Mouse (Mus musculus): Measurements from ENCODE around the gene Zfp385a. TPM values are rescaled to one million over a fixed set of nuclear protein-coding genes. Genes with fewer than 3 reads are reported as not detected.

Gene Zfp385a
- polyA plus RNA-seq (2014; fragmentation: Illumina TruSeq; extraction: RNeasy Lipid Tissue Mini Kit (QIAGEN cat#74804); ENCODE audit: low read depth, low replicate concordance), result 27.2 TPM

DNA sequence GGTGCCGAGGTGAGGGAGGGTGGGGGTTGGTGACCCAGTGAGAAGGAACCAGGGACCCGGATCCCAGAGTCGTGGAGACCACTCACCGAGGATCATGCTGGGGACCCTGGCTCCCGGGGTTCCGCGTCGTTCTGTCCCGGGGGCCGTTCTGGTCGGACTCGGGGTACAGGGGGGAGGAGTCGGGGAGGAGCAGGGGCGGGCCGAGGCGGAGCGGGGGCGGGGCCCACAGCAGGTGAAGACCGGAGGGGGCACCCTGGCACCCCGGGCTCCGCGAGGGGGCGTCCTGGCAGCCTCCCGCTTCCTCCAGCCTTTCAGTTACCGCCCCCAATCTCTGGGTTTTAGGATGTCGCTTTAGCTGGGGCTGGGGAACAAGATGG, at the start of gene Zfp385a:
TSS of gene Zfp385a (minus strand) at position 133 of the 377 bp plus-strand sequence.

DNA sequence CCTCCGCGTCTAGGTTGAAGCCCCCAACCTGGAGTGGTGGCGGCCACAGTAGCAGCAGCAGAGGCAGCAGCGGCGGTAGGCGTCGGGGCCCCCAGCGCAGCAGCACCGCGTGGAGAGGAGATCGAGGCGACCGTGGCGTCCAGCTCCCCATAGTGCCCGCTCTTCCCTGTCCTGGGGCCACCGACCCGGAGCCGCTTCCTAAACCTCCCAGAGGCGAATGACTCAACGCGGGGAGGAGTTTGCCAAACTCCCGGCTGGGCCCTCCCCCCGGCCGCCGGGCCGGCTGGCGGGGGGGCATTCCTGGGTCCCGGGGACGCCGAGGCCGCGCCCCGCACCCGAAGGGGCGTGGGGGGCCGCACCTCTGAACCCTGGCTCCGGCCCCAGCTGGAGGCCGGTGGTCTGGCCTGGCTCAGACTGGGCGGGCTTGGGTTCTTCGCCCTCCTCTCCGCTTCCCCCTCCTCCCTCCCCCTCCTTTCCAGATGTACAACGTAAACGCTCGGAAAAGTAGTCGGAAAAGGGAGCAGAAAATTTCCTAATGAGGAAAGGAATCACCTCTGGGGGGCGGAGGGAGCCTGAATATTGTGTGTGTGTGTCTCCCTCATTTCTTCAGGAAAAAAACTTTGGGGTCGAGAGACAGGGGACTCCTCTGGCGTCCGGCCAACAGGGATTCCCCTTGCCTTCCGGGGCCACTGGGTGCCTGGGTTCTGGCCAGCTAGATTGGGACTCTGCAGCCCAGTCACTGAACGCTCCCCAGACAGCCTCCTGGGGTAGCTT, 26.7 kb upstream of the Zfp385a start, which contains the start of gene Itga5:
TSS of gene Itga5 (minus strand) at position 388 of the 774 bp plus-strand sequence.

DNA sequence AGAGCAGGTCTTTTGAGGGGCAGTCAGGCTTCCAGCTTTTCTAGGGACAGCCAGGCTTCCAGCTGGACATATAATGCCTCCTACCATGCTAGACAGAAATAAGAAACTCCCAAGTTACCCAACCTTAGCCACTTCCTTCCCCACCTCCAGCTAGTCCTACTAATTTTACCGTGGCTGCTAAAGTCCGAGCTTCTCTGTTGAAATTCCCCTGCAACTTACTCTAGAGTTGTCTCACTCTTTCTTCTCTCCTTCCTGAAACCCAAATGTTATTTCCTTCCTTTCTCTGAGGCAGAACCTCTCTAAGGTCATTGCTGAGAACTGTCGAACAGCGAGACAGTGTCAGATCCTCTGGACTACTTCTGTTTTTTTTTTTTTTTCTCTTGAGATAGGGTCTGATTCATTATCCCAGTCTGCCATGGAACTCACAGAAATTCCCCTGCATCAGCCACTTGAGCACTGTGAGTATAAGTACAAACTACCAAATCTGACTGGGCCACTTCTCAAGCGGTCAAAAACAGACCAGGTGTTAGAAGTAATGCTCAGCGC, 29.5 kb downstream of the Zfp385a start, which contains the start of gene Gpr84:
TSS of gene Gpr84 (minus strand) at position 248 of the 546 bp plus-strand sequence.

DNA sequence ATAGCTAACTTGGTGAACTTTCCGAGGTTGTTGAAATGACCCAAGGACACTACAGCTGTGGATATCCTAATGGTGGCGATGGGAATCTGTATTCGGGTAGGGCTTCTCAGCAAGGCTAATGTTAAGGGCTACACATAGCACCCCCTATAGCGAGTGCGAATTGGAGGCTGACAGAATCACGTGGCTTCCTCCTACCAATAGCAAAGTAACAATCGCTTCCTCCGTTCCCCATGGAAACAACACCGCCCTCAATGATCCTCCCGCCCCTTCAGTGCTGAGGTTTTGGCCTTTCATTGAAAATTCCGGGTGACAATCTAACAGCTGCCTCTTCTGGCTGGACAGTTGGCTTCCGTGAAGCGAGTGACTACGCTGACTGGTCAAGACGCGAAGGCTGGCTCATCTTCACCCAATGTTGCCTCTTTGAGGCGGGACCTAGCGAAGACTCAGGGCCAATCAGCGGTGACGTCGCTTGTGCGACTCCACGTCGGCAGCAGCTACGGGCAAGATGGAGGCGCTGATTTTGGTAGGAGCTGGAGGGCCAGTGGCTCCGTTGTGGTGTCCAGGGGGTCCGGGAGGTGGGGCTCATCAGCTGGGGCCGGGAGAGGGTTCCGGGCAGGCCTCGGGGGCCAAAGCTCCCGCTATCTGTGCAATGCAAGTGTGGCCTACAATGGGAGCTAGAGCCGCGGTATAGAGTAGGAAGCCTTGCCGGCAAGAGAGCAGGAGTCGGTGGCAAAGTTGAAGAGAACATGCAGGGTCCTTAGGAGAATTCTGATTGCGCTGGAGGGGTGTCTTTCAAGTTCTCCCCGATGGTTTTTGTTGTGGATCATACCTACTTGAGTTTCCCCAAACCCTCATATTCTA, 67.2 kb downstream of the Zfp385a start, which contains the start of gene Copz1:
TSS of gene Copz1 (plus strand) at position 296 of the 861 bp plus-strand sequence.

Other genes with a start within 250 kb of the Zfp385a start
- 13.3 TPM for gene Smug1, start 173.0 kb downstream of the Zfp385a start, polyA plus RNA-seq (2014; fragmentation: Illumina TruSeq; extraction: RNeasy Lipid Tissue Mini Kit (QIAGEN cat#74804); ENCODE audit: low read depth, low replicate concordance)
- gene Cbx5, start 100.3 kb downstream of the Zfp385a start, polyA plus RNA-seq (2014; fragmentation: Illumina TruSeq; extraction: RNeasy Lipid Tissue Mini Kit (QIAGEN cat#74804); ENCODE audit: low read depth, low replicate concordance), result 53.6 TPM
- 282 TPM for gene Hnrnpa1, start 99.7 kb downstream of the Zfp385a start, polyA plus RNA-seq (2014; fragmentation: Illumina TruSeq; extraction: RNeasy Lipid Tissue Mini Kit (QIAGEN cat#74804); ENCODE audit: low read depth, low replicate concordance)
- gene Nfe2, start 81.7 kb downstream of the Zfp385a start, polyA plus RNA-seq (2014; fragmentation: Illumina TruSeq; extraction: RNeasy Lipid Tissue Mini Kit (QIAGEN cat#74804); ENCODE audit: low read depth, low replicate concordance), result 0.68 TPM
- 134 TPM for gene Copz1, start 67.4 kb downstream of the Zfp385a start, polyA plus RNA-seq (2014; fragmentation: Illumina TruSeq; extraction: RNeasy Lipid Tissue Mini Kit (QIAGEN cat#74804); ENCODE audit: low read depth, low replicate concordance)
- gene Gpr84, start 29.5 kb downstream of the Zfp385a start, polyA plus RNA-seq (2014; fragmentation: Illumina TruSeq; extraction: RNeasy Lipid Tissue Mini Kit (QIAGEN cat#74804); ENCODE audit: low read depth, low replicate concordance), result 0.63 TPM
- gene Itga5, start 26.7 kb upstream of the Zfp385a start, polyA plus RNA-seq (2014; fragmentation: Illumina TruSeq; extraction: RNeasy Lipid Tissue Mini Kit (QIAGEN cat#74804); ENCODE audit: low read depth, low replicate concordance), result 14.1 TPM
- 9.4 TPM for gene Gtsf1, start 90.4 kb upstream of the Zfp385a start, polyA plus RNA-seq (2014; fragmentation: Illumina TruSeq; extraction: RNeasy Lipid Tissue Mini Kit (QIAGEN cat#74804); ENCODE audit: low read depth, low replicate concordance)
- 3.1 TPM for gene Gtsf2, start 108.4 kb upstream of the Zfp385a start, polyA plus RNA-seq (2014; fragmentation: Illumina TruSeq; extraction: RNeasy Lipid Tissue Mini Kit (QIAGEN cat#74804); ENCODE audit: low read depth, low replicate concordance)
- 11.8 TPM for gene Nckap1l, start 113.7 kb upstream of the Zfp385a start, polyA plus RNA-seq (2014; fragmentation: Illumina TruSeq; extraction: RNeasy Lipid Tissue Mini Kit (QIAGEN cat#74804); ENCODE audit: low read depth, low replicate concordance)
- gene Pde1b, start 162.9 kb upstream of the Zfp385a start, polyA plus RNA-seq (2014; fragmentation: Illumina TruSeq; extraction: RNeasy Lipid Tissue Mini Kit (QIAGEN cat#74804); ENCODE audit: low read depth, low replicate concordance), result 5.9 TPM
- 26.2 TPM for gene Ppp1r1a, start 197.9 kb upstream of the Zfp385a start, polyA plus RNA-seq (2014; fragmentation: Illumina TruSeq; extraction: RNeasy Lipid Tissue Mini Kit (QIAGEN cat#74804); ENCODE audit: low read depth, low replicate concordance)
- not detected for gene Glycam1, start 225.0 kb upstream of the Zfp385a start, polyA plus RNA-seq (2014; fragmentation: Illumina TruSeq; extraction: RNeasy Lipid Tissue Mini Kit (QIAGEN cat#74804); ENCODE audit: low read depth, low replicate concordance)

All from adipose tissue, adult 10 weeks (tissue).